Mouse (Mus musculus): ENCODE results near the gene Runx2. TPM values are rescaled to one million over a fixed set of nuclear protein-coding genes. Genes with fewer than 3 reads are reported as not detected.

Gene Runx2
- total and polyA plus RNA-seq, 2 experiments from 2014 or later, result 0.83 to 1.5 TPM

DNA sequence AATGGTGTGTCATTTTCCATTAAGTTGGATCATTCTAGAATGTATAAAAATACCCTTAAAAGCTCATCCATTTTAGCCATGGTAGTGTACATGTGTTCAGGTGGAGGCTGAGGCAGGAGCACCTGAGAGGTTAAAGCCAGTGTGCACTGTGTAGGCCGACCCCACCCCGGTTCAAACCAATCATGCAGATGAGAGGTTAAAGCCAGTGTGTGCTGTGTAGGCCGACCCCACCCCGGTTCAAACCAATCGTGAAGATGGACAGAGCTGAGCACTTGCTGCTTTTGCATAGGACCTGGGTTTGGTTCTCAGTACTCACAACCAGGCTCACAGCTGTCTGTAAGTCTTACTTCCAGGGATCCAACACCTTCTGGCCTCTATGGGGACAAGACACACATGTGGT, 7.3 kb upstream of the Runx2 start:
- no peak for DNase-seq (ENCODE audit: low spot score)
- H3K4me3 ChIP-seq (ENCODE audit: low read length), result no peak overlapping the region
- H3K36me3 ChIP-seq (ENCODE audit: insufficient read depth, low read length), result no peaks in the 10 kb centered on the region
- no peak overlapping the region for H3K27ac ChIP-seq
- no peak overlapping the region for H3K4me2 ChIP-seq (ENCODE audit: low read depth, low read length)
- 87% methylated on average over 5 of the region's 5 CpGs for WGBS
- H3K4me1 ChIP-seq (ENCODE audit: insufficient read depth, low read length), result no peaks in the 10 kb centered on the region
- no peak for ATAC-seq
- no peak overlapping the region for H3K9ac ChIP-seq (replicated peaks; ENCODE audit: low read length)
- TF ChIP-seq CTCF (IDR thresholded peaks at IDR 0.05; ENCODE audit: low read depth), result no peak
- H3K27me3 ChIP-seq (ENCODE audit: insufficient read depth, low read length), result no peaks in the 10 kb centered on the region
- H3K9me3 ChIP-seq (ENCODE audit: low read length), result no peaks in the 10 kb centered on the region

GRCm38 (mm10) chr17:44819816-44820215, 5.2 kb upstream of the Runx2 start:
- Histone ChIP-seq H3K27ac (no peak overlapping the region), H3K27me3 (ENCODE audit: insufficient read depth, low read length) (no peaks in the 10 kb centered on the region), H3K36me3 (ENCODE audit: insufficient read depth, low read length) (no peaks in the 10 kb centered on the region), H3K9me3 (ENCODE audit: low read length) (no peaks in the 10 kb centered on the region), H3K4me3 (ENCODE audit: low read length) (no peak overlapping the region), H3K4me2 (ENCODE audit: low read depth, low read length) (no peak overlapping the region), H3K4me1 (ENCODE audit: insufficient read depth, low read length) (no peaks in the 10 kb centered on the region), H3K9ac (replicated peaks; ENCODE audit: low read length) (no peak overlapping the region)
- WGBS, result 69% methylated on average over 4 of the region's 4 CpGs
- TF ChIP-seq CTCF (IDR thresholded peaks at IDR 0.05; ENCODE audit: low read depth), result no peak
- no peak for DNase-seq (ENCODE audit: low spot score)
- no peak for ATAC-seq

- Histone ChIP-seq H3K27me3 (ENCODE audit: insufficient read depth, low read length) (no peaks in the 10 kb centered on the region), H3K4me1 (ENCODE audit: insufficient read depth, low read length) (no peaks in the 10 kb centered on the region), H3K4me2 (ENCODE audit: low read depth, low read length) (no peak overlapping the region), H3K36me3 (ENCODE audit: insufficient read depth, low read length) (no peaks in the 10 kb centered on the region), H3K9me3 (ENCODE audit: low read length) (no peaks in the 10 kb centered on the region), H3K9ac (replicated peaks; ENCODE audit: low read length) (no peak overlapping the region), H3K27ac (no peak overlapping the region), H3K4me3 (ENCODE audit: low read length) (no peak overlapping the region)
- TF ChIP-seq CTCF (IDR thresholded peaks at IDR 0.05; ENCODE audit: low read depth), result no peak
- DNase-seq (ENCODE audit: low spot score) (no peak), ATAC-seq (no peak)
- WGBS, result 85% methylated on average over 2 of the region's 2 CpGs
These were observed 4.2 kb upstream of the Runx2 start for GRCm38 (mm10) chr17:44818825-44819224.

DNA sequence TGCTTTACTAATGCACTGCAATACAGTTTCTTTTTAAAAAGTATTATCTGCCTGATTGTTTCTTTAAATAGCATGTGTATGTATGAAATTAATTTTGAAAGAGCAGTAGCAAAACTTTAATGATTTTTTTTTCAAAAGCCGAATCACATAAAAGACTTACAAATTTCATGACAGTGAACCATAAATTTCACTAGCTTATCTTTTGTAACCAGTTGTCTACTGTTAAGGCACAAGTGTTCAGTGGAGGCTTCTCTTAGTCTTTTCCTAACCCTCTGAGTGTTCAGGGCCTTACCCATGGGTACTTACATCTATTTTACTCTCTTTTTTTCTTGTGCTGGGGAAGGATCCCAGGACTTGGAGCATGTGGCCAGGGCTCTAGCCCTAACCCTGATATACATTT, 7.6 kb downstream of the Runx2 start:
- Histone ChIP-seq H3K4me2 (ENCODE audit: low read depth, low read length) (no peak overlapping the region), H3K4me1 (ENCODE audit: insufficient read depth, low read length) (no peaks in the 10 kb centered on the region), H3K27me3 (ENCODE audit: insufficient read depth, low read length) (no peaks in the 10 kb centered on the region), H3K9me3 (ENCODE audit: low read length) (no peaks in the 10 kb centered on the region), H3K9ac (replicated peaks; ENCODE audit: low read length) (no peak overlapping the region), H3K36me3 (ENCODE audit: insufficient read depth, low read length) (no peaks in the 10 kb centered on the region), H3K4me3 (ENCODE audit: low read length) (no peak overlapping the region), H3K27ac (no peak overlapping the region)
- DNase-seq (ENCODE audit: low spot score) (no peak), ATAC-seq (no peak)
- TF ChIP-seq CTCF (IDR thresholded peaks at IDR 0.05; ENCODE audit: low read depth), result no peak
- 88% methylated on average over 1 of the region's 1 CpGs for WGBS

DNA sequence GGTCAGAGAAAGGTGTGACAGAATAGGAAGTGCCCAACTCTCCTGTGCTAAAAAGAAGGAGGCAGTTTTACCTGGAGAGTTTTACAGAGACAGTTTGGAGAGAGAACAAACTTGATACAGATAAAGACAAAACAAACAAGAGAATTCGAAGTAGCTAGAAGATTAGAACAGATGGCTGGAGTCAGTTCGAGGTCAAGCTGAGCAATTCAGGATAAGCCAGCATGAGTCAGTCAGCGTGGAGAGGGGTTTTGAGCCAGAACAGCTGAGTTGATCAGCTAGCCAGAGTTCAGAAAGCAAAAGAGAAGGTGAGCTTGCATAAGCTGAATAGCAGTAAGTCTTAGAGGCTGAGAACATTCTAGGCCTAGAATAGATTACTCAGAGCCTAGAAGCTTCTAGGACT, 17.3 kb downstream of the Runx2 start:
- Histone ChIP-seq H3K4me2 (ENCODE audit: low read depth, low read length) (no peak overlapping the region), H3K4me3 (ENCODE audit: low read length) (no peak overlapping the region), H3K4me1 (ENCODE audit: insufficient read depth, low read length) (no peaks in the 10 kb centered on the region), H3K9ac (replicated peaks; ENCODE audit: low read length) (no peak overlapping the region), H3K27ac (no peak overlapping the region), H3K9me3 (ENCODE audit: low read length) (no peaks in the 10 kb centered on the region), H3K27me3 (ENCODE audit: insufficient read depth, low read length) (no peaks in the 10 kb centered on the region), H3K36me3 (ENCODE audit: insufficient read depth, low read length) (no peaks in the 10 kb centered on the region; the same call in 1 of the 2 replicates)
- 55% methylated on average over 3 of the region's 3 CpGs for WGBS
- no peak for TF ChIP-seq CTCF (IDR thresholded peaks at IDR 0.05; ENCODE audit: low read depth)
- ATAC-seq (no peak), DNase-seq (ENCODE audit: low spot score) (no peak)

GRCm38 (mm10) chr17:44792218-44792917, 22.2 kb downstream of the Runx2 start:
- Histone ChIP-seq H3K36me3 (ENCODE audit: insufficient read depth, low read length) (no peaks in the 10 kb centered on the region; the same call in 1 of the 2 replicates), H3K9ac (replicated peaks; ENCODE audit: low read length) (no peak overlapping the region), H3K4me3 (ENCODE audit: low read length) (no peak overlapping the region), H3K4me2 (ENCODE audit: low read depth, low read length) (no peak overlapping the region), H3K4me1 (ENCODE audit: insufficient read depth, low read length) (no peaks in the 10 kb centered on the region), H3K27ac (no peak overlapping the region), H3K9me3 (ENCODE audit: low read length) (no peaks in the 10 kb centered on the region), H3K27me3 (ENCODE audit: insufficient read depth, low read length) (no peaks in the 10 kb centered on the region)
- ATAC-seq (no peak), DNase-seq (ENCODE audit: low spot score) (no peak)
- 95% methylated on average over 12 of the region's 12 CpGs for WGBS
- TF ChIP-seq CTCF (IDR thresholded peaks at IDR 0.05; ENCODE audit: low read depth), result no peak

- Histone ChIP-seq H3K9ac (replicated peaks; ENCODE audit: low read length) (no peak overlapping the region), H3K4me2 (ENCODE audit: low read depth, low read length) (no peak overlapping the region), H3K27ac (no peak overlapping the region; the same call in 1 of the 2 replicates), H3K27me3 (ENCODE audit: insufficient read depth, low read length) (no peaks in the 10 kb centered on the region), H3K4me1 (ENCODE audit: insufficient read depth, low read length) (no peaks in the 10 kb centered on the region), H3K36me3 (ENCODE audit: insufficient read depth, low read length) (no peaks in the 10 kb centered on the region), H3K9me3 (ENCODE audit: low read length) (no peaks in the 10 kb centered on the region), H3K4me3 (ENCODE audit: low read length) (no peak overlapping the region)
- TF ChIP-seq CTCF (IDR thresholded peaks at IDR 0.05; ENCODE audit: low read depth), result peak; percentile 19
- DNase-seq (ENCODE audit: low spot score) (peak; percentile 9), ATAC-seq (no peak)
- WGBS, result 69% methylated on average over 5 of the region's 5 CpGs
These were observed 25.4 kb downstream of the Runx2 start for GRCm38 (mm10) chr17:44788982-44789747.

Data from hindbrain, postnatal 0 days (tissue).